Mouse (Mus musculus) layer of hippocampus, adult 11-12 months (tissue): ENCODE measurements around the gene Sptssa.
"Not testable (repeated sequence)": the region's sequence is repeated elsewhere in the genome, so short reads cannot be mapped to it uniquely, and the experiment has no call there.

Experiments used
- DNase-seq: peaks from one replicate; pipeline ENCODE4 v3.0.0; 2022; ENCODE audit warnings: low spot score

The Sptssa gene

GRCm38 (mm10) chr12:54656396-54657171, at the start of gene Sptssa:
Gene Sptssa (minus strand): TSS chr12:54656573.
- peak; percentile 94 for DNase-seq

GRCm38 (mm10) chr12:54699394-54699793, 43.0 kb upstream of the Sptssa start:
- no peak for DNase-seq

- no peak for DNase-seq
Measured at GRCm38 (mm10) chr12:54697791-54698250, 41.4 kb upstream of the Sptssa start.

GRCm38 (mm10) chr12:54697003-54697597, 40.7 kb upstream of the Sptssa start:
- peak; percentile 34 for DNase-seq

GRCm38 (mm10) chr12:54696242-54697002, 40.0 kb upstream of the Sptssa start:
- DNase-seq: peak; percentile 96

- DNase-seq: peak; percentile 96
Measured at GRCm38 (mm10) chr12:54695511-54696241, 39.3 kb upstream of the Sptssa start, which contains the start of gene Eapp. Gene Eapp (minus strand): TSS chr12:54695897.

GRCm38 (mm10) chr12:54694847-54695510, 38.6 kb upstream of the Sptssa start:
- no peak for DNase-seq

- DNase-seq: no peak
Measured at GRCm38 (mm10) chr12:54689082-54689481, 32.7 kb upstream of the Sptssa start.

GRCm38 (mm10) chr12:54683182-54683581, 26.8 kb upstream of the Sptssa start:
- no peak for DNase-seq

- no peak for DNase-seq
Measured at GRCm38 (mm10) chr12:54676709-54677108, 20.3 kb upstream of the Sptssa start.

GRCm38 (mm10) chr12:54675396-54675795, 19.0 kb upstream of the Sptssa start:
- no peak for DNase-seq

GRCm38 (mm10) chr12:54671262-54671661, 14.9 kb upstream of the Sptssa start:
- no peak for DNase-seq

- DNase-seq: no peak
Measured at GRCm38 (mm10) chr12:54668141-54668540, 11.8 kb upstream of the Sptssa start.

- DNase-seq: no peak
Measured at GRCm38 (mm10) chr12:54665526-54665925, 9.2 kb upstream of the Sptssa start.

GRCm38 (mm10) chr12:54661470-54661869, 5.1 kb upstream of the Sptssa start:
- not testable (repeated sequence) for DNase-seq

- no peak for DNase-seq
Measured at GRCm38 (mm10) chr12:54659901-54660300, 3.5 kb upstream of the Sptssa start.

- no peak for DNase-seq
Measured at GRCm38 (mm10) chr12:54658425-54659092, 2.2 kb upstream of the Sptssa start.

- DNase-seq: no peak
Measured at GRCm38 (mm10) chr12:54657951-54658350, 1.6 kb upstream of the Sptssa start.

GRCm38 (mm10) chr12:54657226-54657625, 853 bp upstream of the Sptssa start:
- DNase-seq: no peak

GRCm38 (mm10) chr12:54656039-54656395, 356 bp downstream of the Sptssa start:
- DNase-seq: no peak
